Mouse (Mus musculus) megakaryocyte, embryonic 14.5 days (primary cell): Measurements from ENCODE around the gene Ppa2. TPM values are rescaled to one million over a fixed set of nuclear protein-coding genes. Genes with fewer than 3 reads are reported as not detected.

Experiments used
- H3K27me3 ChIP-seq: replicated peaks from 2 replicates; pipeline ENCODE3; 2012; ENCODE audit warnings: inconsistent platforms
- H3K36me3 ChIP-seq: replicated peaks from 2 replicates; pipeline ENCODE3; 2012; ENCODE audit warnings: low read length, inconsistent platforms, mixed read lengths
- H3K4me1 ChIP-seq: 2 replicates; pipeline ENCODE4 v1.6.1; 2012; ENCODE audit warnings: inconsistent platforms
- H3K4me3 ChIP-seq: replicated peaks from 2 replicates; pipeline ENCODE3; 2012; ENCODE audit warnings: moderate library complexity, mild to moderate bottlenecking, inconsistent platforms
- H3K9me3 ChIP-seq: 2 replicates; pipeline ENCODE4 v1.6.1; 2012; ENCODE audit warnings: inconsistent platforms
- FLI1 ChIP-seq: IDR thresholded peaks from 2 replicates; pipeline ENCODE4 v1.6.1; 2012; ENCODE audit warnings: low read length, inconsistent platforms, mixed read lengths
- GATA1 ChIP-seq: IDR thresholded peaks from 3 replicates; pipeline ENCODE4 v1.6.1; 2012; ENCODE audit warnings: mixed read lengths, low read length, inconsistent platforms, borderline replicate concordance
- polyA plus RNA-seq: library from polyadenylated mRNA; stranded (reverse); fragments of >175 nt; gene quantifications from 2 replicates; pipeline ENCODE4 v1.2.3, GENCODE M21; 2012; ENCODE audit warnings: low replicate concordance; ENCODE audit not compliant: insufficient read depth

Ppa2 gene
- polyA plus RNA-seq: 11.2 and 18.5 TPM in 2 replicates

- TF ChIP-seq GATA1 (no peak), FLI1 (no peak)
Measured at GRCm38 (mm10) chr3:133309954-133310808, at the start of gene Ppa2. TSS of gene Ppa2 (plus strand) at chr3:133310110.

GRCm38 (mm10) chr3:133271887-133272286 is 38.0 kb upstream of the Ppa2 start:
- TF ChIP-seq FLI1 (no peak), GATA1 (no peak)
- Histone ChIP-seq H3K36me3 (no peaks in the 10 kb centered on the region), H3K4me1 (no peaks in the 10 kb centered on the region), H3K27me3 (no peaks in the 10 kb centered on the region), H3K9me3 (no peaks in the 10 kb centered on the region), H3K4me3 (no peak overlapping the region)

More at GRCm38 (mm10) chr3:133309954-133310808, at the start of gene Ppa2:
- peaks cover 37% of the 10 kb centered on the region for H3K4me1 ChIP-seq
- H3K36me3 ChIP-seq: peaks cover 6% of the 10 kb centered on the region
- no peaks in the 10 kb centered on the region for H3K27me3 ChIP-seq
- peaks cover 6% of the 10 kb centered on the region; the same call in 1 of the 2 replicates for H3K9me3 ChIP-seq
- peak within 1 kb of the TSS; percentile 96 for H3K4me3 ChIP-seq

GRCm38 (mm10) chr3:133284587-133284986 is 25.3 kb upstream of the Ppa2 start:
- Histone ChIP-seq H3K4me3 (no peak overlapping the region), H3K4me1 (peaks cover 12% of the 10 kb centered on the region), H3K36me3 (no peaks in the 10 kb centered on the region), H3K27me3 (no peaks in the 10 kb centered on the region), H3K9me3 (peaks cover 3% of the 10 kb centered on the region; the same call in 1 of the 2 replicates)
- no peak for TF ChIP-seq GATA1
- TF ChIP-seq FLI1: no peak

GRCm38 (mm10) chr3:133288795-133289194 is 21.1 kb upstream of the Ppa2 start:
- H3K4me3 ChIP-seq: no peak overlapping the region

GRCm38 (mm10) chr3:133304328-133304727 is 5.6 kb upstream of the Ppa2 start:
- Histone ChIP-seq H3K36me3 (peaks cover 4% of the 10 kb centered on the region), H3K4me1 (no peaks in the 10 kb centered on the region)

More at GRCm38 (mm10) chr3:133288795-133289194, 21.1 kb upstream of the Ppa2 start:
- Histone ChIP-seq H3K4me1 (peaks cover 9% of the 10 kb centered on the region), H3K27me3 (no peaks in the 10 kb centered on the region), H3K9me3 (peaks cover 9% of the 10 kb centered on the region), H3K36me3 (no peaks in the 10 kb centered on the region)
- TF ChIP-seq FLI1 (no peak), GATA1 (no peak)

GRCm38 (mm10) chr3:133308361-133308760 is 1.5 kb upstream of the Ppa2 start:
- Histone ChIP-seq H3K36me3 (peaks cover 6% of the 10 kb centered on the region), H3K4me1 (peaks cover 25% of the 10 kb centered on the region), H3K27me3 (no peaks in the 10 kb centered on the region), H3K9me3 (peaks cover 6% of the 10 kb centered on the region; the same call in 1 of the 2 replicates), H3K4me3 (no peak overlapping the region)
- TF ChIP-seq GATA1 (no peak), FLI1 (no peak)

More at GRCm38 (mm10) chr3:133304328-133304727, 5.6 kb upstream of the Ppa2 start:
- peaks cover 13% of the 10 kb centered on the region for H3K9me3 ChIP-seq
- H3K4me3 ChIP-seq: no peak overlapping the region
- TF ChIP-seq FLI1: no peak
- no peak for TF ChIP-seq GATA1
- no peaks in the 10 kb centered on the region for H3K27me3 ChIP-seq

- H3K4me1 ChIP-seq: peaks cover 34% of the 10 kb centered on the region
- H3K36me3 ChIP-seq: peaks cover 6% of the 10 kb centered on the region
- no peaks in the 10 kb centered on the region for H3K27me3 ChIP-seq
- TF ChIP-seq FLI1: no peak
- no peak for TF ChIP-seq GATA1
- peaks cover 6% of the 10 kb centered on the region; the same call in 1 of the 2 replicates for H3K9me3 ChIP-seq
- no peak overlapping the region for H3K4me3 ChIP-seq
Measured at GRCm38 (mm10) chr3:133309359-133309758, 551 bp upstream of the Ppa2 start.

- TF ChIP-seq GATA1 (no peak), FLI1 (no peak)
- H3K9me3 ChIP-seq: peaks cover 6% of the 10 kb centered on the region; the same call in 1 of the 2 replicates
- no peaks in the 10 kb centered on the region for H3K27me3 ChIP-seq
- peaks cover 6% of the 10 kb centered on the region for H3K36me3 ChIP-seq
- H3K4me3 ChIP-seq: peak overlapping the region; percentile 96
- peaks cover 37% of the 10 kb centered on the region for H3K4me1 ChIP-seq
Measured at GRCm38 (mm10) chr3:133310809-133311179, 884 bp downstream of the Ppa2 start.

GRCm38 (mm10) chr3:133312331-133312730 is 2.4 kb downstream of the Ppa2 start:
- peaks cover 6% of the 10 kb centered on the region for H3K36me3 ChIP-seq
- TF ChIP-seq GATA1 (no peak), FLI1 (no peak)
- H3K4me1 ChIP-seq: peaks cover 37% of the 10 kb centered on the region
- H3K4me3 ChIP-seq: no peak overlapping the region
- peaks cover 3% of the 10 kb centered on the region; the same call in 1 of the 2 replicates for H3K9me3 ChIP-seq
- no peaks in the 10 kb centered on the region for H3K27me3 ChIP-seq

- Histone ChIP-seq H3K4me3 (no peak overlapping the region), H3K27me3 (no peaks in the 10 kb centered on the region), H3K4me1 (peaks cover 37% of the 10 kb centered on the region), H3K36me3 (peaks cover 6% of the 10 kb centered on the region), H3K9me3 (peaks cover 3% of the 10 kb centered on the region; the same call in 1 of the 2 replicates)
- no peak for TF ChIP-seq GATA1
- no peak for TF ChIP-seq FLI1
Measured at GRCm38 (mm10) chr3:133312850-133313249, 2.9 kb downstream of the Ppa2 start.
